Mouse (Mus musculus) kidney, adult 9 months (tissue): Measurements from ENCODE around the gene Ulk4.

Experiments
- DNase-seq: peaks from one replicate; pipeline ENCODE4 v3.0.0; 2022

Gene Ulk4

GRCm38 (mm10) chr9:121277118-121278060, at the start of gene Ulk4:
Gene Ulk4 (minus strand): TSS chr9:121277197.
- DNase-seq: peak; percentile 96

GRCm38 (mm10) chr9:121322034-121322433, 45.0 kb upstream of the Ulk4 start:
- DNase-seq: no peak

- no peak for DNase-seq
These were observed 44.1 kb upstream of the Ulk4 start for GRCm38 (mm10) chr9:121321118-121321517.

GRCm38 (mm10) chr9:121320433-121320832, 43.4 kb upstream of the Ulk4 start:
- DNase-seq: no peak

- no peak for DNase-seq
These were observed 42.4 kb upstream of the Ulk4 start for GRCm38 (mm10) chr9:121319323-121319966.

GRCm38 (mm10) chr9:121316621-121317405, 39.8 kb upstream of the Ulk4 start:
- DNase-seq: no peak

GRCm38 (mm10) chr9:121315901-121316595, 39.1 kb upstream of the Ulk4 start:
- DNase-seq: no peak

GRCm38 (mm10) chr9:121314541-121315152, 37.6 kb upstream of the Ulk4 start:
- DNase-seq: no peak

- peak; percentile 85 for DNase-seq
These were observed 36.8 kb upstream of the Ulk4 start for GRCm38 (mm10) chr9:121313656-121314374.

- peak; percentile 75 for DNase-seq
These were observed 35.4 kb upstream of the Ulk4 start for GRCm38 (mm10) chr9:121312237-121312891.

GRCm38 (mm10) chr9:121311846-121312236, 34.8 kb upstream of the Ulk4 start:
- DNase-seq: no peak

- no peak for DNase-seq
These were observed 33.5 kb upstream of the Ulk4 start for GRCm38 (mm10) chr9:121310501-121310900.

- DNase-seq: no peak
These were observed 32.3 kb upstream of the Ulk4 start for GRCm38 (mm10) chr9:121309287-121309686.

- no peak for DNase-seq
These were observed 28.5 kb upstream of the Ulk4 start for GRCm38 (mm10) chr9:121305456-121305855.

- no peak for DNase-seq
These were observed 27.5 kb upstream of the Ulk4 start for GRCm38 (mm10) chr9:121304520-121304919.

- peak; percentile 70 for DNase-seq
These were observed 26.8 kb upstream of the Ulk4 start for GRCm38 (mm10) chr9:121303748-121304147.

- peak; percentile 53 for DNase-seq
These were observed 26.1 kb upstream of the Ulk4 start for GRCm38 (mm10) chr9:121303086-121303485.

- peak; percentile 44 for DNase-seq
These were observed 25.5 kb upstream of the Ulk4 start for GRCm38 (mm10) chr9:121302543-121302942.

- no peak for DNase-seq
These were observed 24.3 kb upstream of the Ulk4 start for GRCm38 (mm10) chr9:121301041-121301920.
